Mouse (Mus musculus) small intestine, adult 2 months (tissue): ENCODE measurements at regions not wholly inside any gene's neighbourhood (a gene's known extent, or its start where the extent isn't known, plus 50 kb on each side); places are given as distances from the start of the nearest gene placed in this dataset.

Experiments
- CTCF ChIP-seq: fragments of 200-500 bp; IDR thresholded peaks from 2 replicates; pipeline ENCODE4 v1.5.1; 2012; ENCODE audit warnings: low read depth, mild to moderate bottlenecking, control low read depth, inconsistent platforms, low read length, moderate library complexity, mixed read lengths; ENCODE audit not compliant: insufficient replicate concordance, insufficient read length; ENCODE audit errors: extremely low read depth
- POLR2A ChIP-seq: fragments of 200-500 bp; IDR thresholded peaks from 2 replicates; pipeline ENCODE4 v1.6.1; 2012; ENCODE audit warnings: low read depth, mild to moderate bottlenecking, control low read depth, inconsistent platforms, low read length, moderate library complexity

GRCm38 (mm10) chr2:146633329-146634070, 121.4 kb upstream of the Ralgapa2 start:
- no peak for TF ChIP-seq POLR2A
- peak; percentile 65; the same call in 1 of the 2 replicates for TF ChIP-seq CTCF
